Mouse (Mus musculus) megakaryocyte, embryonic 14.5 days (primary cell): Measurements from ENCODE around the gene AC109138.7.

Source experiments
- FLI1 ChIP-seq: IDR thresholded peaks from 2 replicates; pipeline ENCODE4 v1.6.1; 2012; ENCODE audit warnings: low read length, inconsistent platforms, mixed read lengths
- GATA1 ChIP-seq: IDR thresholded peaks from 3 replicates; pipeline ENCODE4 v1.6.1; 2012; ENCODE audit warnings: mixed read lengths, low read length, inconsistent platforms, borderline replicate concordance

DNA sequence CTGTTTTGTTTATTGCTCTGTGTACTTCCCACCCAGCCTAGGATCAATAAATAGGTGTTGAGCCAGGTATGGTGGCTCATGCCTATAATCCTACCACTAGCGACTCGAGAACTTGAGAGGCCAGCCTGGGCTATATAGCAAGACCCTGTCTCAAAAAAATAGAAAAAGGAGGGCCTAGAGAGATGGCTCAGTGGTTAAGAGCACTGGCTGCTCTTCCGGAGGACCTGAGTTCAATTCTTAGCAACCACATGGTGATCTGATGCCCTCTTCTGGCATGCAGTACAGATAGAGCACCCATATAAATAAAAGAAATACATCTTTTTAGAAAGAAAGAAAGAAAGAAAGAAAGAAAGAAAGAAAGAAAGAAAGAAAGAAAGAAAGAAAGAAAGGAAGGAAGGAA is 11.0 kb upstream of the AC109138.7 start:
- TF ChIP-seq GATA1: no peak
- TF ChIP-seq FLI1: no peak
